Mouse (Mus musculus): ENCODE results near the gene Lag3.

GRCm38 (mm10) chr6:124890997-124891396, 20.5 kb downstream of the Lag3 start:
- TF ChIP-seq CTCF (IDR thresholded peaks at IDR 0.05; ENCODE audit: low read depth, low read length), result no peak
- TF ChIP-seq TAL1 (conservative IDR thresholded peaks at IDR 0.05; ENCODE audit: low read depth, low read length), result no peak
- TF ChIP-seq GATA1 (IDR thresholded peaks at IDR 0.05; ENCODE audit: borderline replicate concordance, low read length), result no peak
- no peak for TF ChIP-seq GATA2 (IDR thresholded peaks at IDR 0.05; ENCODE audit: borderline replicate concordance, low read depth, low read length)
- no peak for TF ChIP-seq POLR2AphosphoS5 (IDR thresholded peaks at IDR 0.05; ENCODE audit: insufficient replicate concordance, low read depth, low read length)
